Mouse (Mus musculus) left cerebral cortex, adult 11 months (tissue): Measurements from ENCODE around the gene Papss1.

Experiments
- DNase-seq: peaks from one replicate; pipeline ENCODE4 v3.0.0; 2022; ENCODE audit warnings: low spot score

The Papss1 gene

GRCm38 (mm10) chr3:131634091-131634490 lies 69.5 kb downstream of the Papss1 start:
- DNase-seq = no peak

- DNase-seq = no peak
Measured at GRCm38 (mm10) chr3:131636126-131636525, 71.6 kb downstream of the Papss1 start.

- no peak for DNase-seq
Measured at GRCm38 (mm10) chr3:131637008-131637407, 72.4 kb downstream of the Papss1 start.

- DNase-seq = no peak
Measured at GRCm38 (mm10) chr3:131637664-131638063, 73.1 kb downstream of the Papss1 start.

- no peak for DNase-seq
Measured at GRCm38 (mm10) chr3:131638216-131638615, 73.6 kb downstream of the Papss1 start.

- DNase-seq = no peak
Measured at GRCm38 (mm10) chr3:131642681-131643292, 78.2 kb downstream of the Papss1 start.

GRCm38 (mm10) chr3:131645203-131645602 lies 80.6 kb downstream of the Papss1 start:
- no peak for DNase-seq

GRCm38 (mm10) chr3:131654366-131654765 lies 89.8 kb downstream of the Papss1 start:
- DNase-seq = no peak

- DNase-seq = no peak
Measured at GRCm38 (mm10) chr3:131656032-131656431, 91.5 kb downstream of the Papss1 start.

- DNase-seq = no peak
Measured at GRCm38 (mm10) chr3:131660126-131660525, 95.6 kb downstream of the Papss1 start.

- DNase-seq = no peak
Measured at GRCm38 (mm10) chr3:131660629-131661028, 96.1 kb downstream of the Papss1 start.

- no peak for DNase-seq
Measured at GRCm38 (mm10) chr3:131662589-131663148, 98.1 kb downstream of the Papss1 start.

- DNase-seq = no peak
Measured at GRCm38 (mm10) chr3:131669910-131670309, 105.3 kb downstream of the Papss1 start.

GRCm38 (mm10) chr3:131686106-131686505 lies 121.5 kb downstream of the Papss1 start:
- DNase-seq = peak; percentile 47

GRCm38 (mm10) chr3:131689949-131690348 lies 125.4 kb downstream of the Papss1 start:
- DNase-seq = no peak

- DNase-seq = no peak
Measured at GRCm38 (mm10) chr3:131690543-131690942, 126.0 kb downstream of the Papss1 start.

- DNase-seq = no peak
Measured at GRCm38 (mm10) chr3:131691202-131691601, 126.6 kb downstream of the Papss1 start.
